Mouse (Mus musculus) central nervous system, embryonic 11.5 days (tissue): ENCODE data around the gene Gm29094. TPM values are rescaled to one million over a fixed set of nuclear protein-coding genes. Genes with fewer than 3 reads are reported as not detected.

Source experiments
- polyA plus RNA-seq: library from polyadenylated mRNA; depleted of rRNA; stranded (reverse); fragments of >200 nt; gene quantifications from 2 replicates; pipeline ENCODE4 v1.2.3, GENCODE M21; 2012; rRNA removed

The Gm29094 gene
- not detected in 2 replicates for polyA plus RNA-seq

DNA sequence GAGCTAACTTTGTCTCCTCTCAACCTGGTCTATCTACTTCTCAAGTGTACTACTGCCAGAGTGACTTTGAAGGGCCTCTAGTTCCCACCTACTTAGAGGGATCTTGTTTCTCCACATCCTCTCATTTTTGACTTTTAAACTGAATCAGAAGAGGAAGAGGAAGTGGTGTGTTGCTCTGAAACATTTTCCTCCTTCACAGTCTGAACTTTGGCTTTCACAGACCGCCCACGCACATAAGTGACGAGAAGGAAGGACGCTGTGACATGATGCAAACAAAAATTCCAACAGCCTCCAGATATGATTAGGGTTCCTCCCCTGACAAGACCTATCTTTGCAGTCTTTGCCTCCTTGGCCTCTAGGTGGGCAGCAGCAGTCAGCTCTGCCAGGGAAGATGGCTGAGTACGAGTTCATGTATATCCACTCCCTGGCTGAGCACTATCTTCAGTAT, at the start of gene Gm29094, which contains the start of gene Bcl2a1b:
Gm29094 (plus strand) TSS at position 411 of the 448 bp plus-strand sequence.
Bcl2a1b (plus strand) TSS at position 241 of the 448 bp plus-strand sequence.

DNA sequence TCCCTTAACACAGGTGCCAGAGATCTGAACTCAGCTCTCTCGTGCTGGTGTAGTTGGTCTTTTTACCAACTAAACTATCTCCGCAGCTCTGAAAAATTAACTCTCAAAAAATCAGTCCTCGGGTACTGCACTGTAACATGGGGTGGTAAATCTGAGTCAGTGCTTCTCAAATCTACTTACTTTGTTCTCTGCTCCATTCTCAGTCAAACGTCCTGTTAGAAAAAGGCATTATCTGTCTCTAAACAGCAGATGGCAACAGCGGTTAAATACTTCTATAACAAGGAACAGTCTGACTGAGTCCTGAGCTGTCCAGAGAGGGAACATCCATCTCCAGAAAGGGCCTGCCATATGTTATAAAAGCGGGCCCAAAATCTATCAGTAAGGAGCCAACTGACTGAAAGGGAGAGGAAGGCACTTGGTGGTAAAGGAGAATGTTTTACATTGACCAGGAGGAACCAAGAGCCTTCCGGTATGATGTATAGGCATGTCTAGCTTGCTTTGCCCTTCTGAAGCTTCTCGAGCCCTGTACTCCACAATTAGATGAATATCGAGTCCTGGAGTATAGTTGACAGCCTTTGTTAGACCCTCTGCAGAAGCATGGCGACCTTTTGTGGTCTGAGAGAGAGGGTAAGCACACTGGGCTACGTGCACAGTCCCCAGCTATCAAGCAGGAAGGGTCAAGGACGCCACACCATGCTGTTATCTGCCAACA, 11.3 kb downstream of the Gm29094 start, which contains the start of gene Mthfs:
Mthfs (plus strand) TSS at position 324 of the 712 bp plus-strand sequence.

Other genes starting within 250 kb of the Gm29094 start
- gene Bcl2a1a, start 242.5 kb upstream of the Gm29094 start, polyA plus RNA-seq = 0.20 TPM in 1 of 2 replicates, not detected in the other
- gene Trim43b, start 106.5 kb upstream of the Gm29094 start, polyA plus RNA-seq = not detected in 2 replicates
- gene Bcl2a1b, start 170 bp upstream of the Gm29094 start, polyA plus RNA-seq = 0.34 and 0.42 TPM in 2 replicates
- 9.4 and 11.3 TPM in 2 replicates for gene Mthfs, start 11.3 kb downstream of the Gm29094 start, polyA plus RNA-seq